Mouse (Mus musculus): ENCODE measurements around the gene Banp. TPM values are rescaled to one million over a fixed set of nuclear protein-coding genes. Genes with fewer than 3 reads are reported as not detected.

Gene Banp
- polyA plus RNA-seq (2014; fragmentation: Illumina TruSeq; extraction: RNeasy Lipid Tissue Mini Kit (QIAGEN cat#74804); ENCODE audit: low replicate concordance), result 3.0 TPM

DNA sequence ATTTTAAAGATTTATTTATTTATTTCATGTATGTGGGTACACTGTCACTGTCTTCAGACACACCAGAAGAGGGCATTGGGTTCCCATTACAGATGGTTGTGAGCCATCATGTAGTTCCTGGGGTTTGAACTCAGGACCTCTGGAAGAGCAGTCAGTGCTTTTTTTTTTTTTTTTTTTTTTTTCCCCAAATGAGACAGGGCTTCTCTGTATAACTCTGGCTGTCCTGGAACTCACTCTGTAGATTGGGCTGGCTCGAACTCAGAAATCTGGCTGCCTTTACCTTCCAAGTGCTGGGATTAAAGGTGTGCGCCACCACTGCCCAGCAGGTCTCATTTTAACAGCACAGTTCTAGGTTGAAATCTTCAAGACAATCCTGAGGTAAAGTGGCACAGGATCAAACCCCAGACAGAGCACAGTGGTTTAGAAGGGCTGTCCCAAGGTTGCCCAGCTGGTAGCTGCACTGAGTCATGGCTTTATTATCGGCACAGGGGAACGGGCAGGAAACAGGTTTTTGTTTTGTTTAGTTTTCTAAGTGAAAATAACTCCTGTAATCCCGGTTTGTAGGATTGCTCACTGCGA, at the start of gene Banp:
Gene Banp (plus strand): TSS at position 529 of the 579 bp plus-strand sequence.

DNA sequence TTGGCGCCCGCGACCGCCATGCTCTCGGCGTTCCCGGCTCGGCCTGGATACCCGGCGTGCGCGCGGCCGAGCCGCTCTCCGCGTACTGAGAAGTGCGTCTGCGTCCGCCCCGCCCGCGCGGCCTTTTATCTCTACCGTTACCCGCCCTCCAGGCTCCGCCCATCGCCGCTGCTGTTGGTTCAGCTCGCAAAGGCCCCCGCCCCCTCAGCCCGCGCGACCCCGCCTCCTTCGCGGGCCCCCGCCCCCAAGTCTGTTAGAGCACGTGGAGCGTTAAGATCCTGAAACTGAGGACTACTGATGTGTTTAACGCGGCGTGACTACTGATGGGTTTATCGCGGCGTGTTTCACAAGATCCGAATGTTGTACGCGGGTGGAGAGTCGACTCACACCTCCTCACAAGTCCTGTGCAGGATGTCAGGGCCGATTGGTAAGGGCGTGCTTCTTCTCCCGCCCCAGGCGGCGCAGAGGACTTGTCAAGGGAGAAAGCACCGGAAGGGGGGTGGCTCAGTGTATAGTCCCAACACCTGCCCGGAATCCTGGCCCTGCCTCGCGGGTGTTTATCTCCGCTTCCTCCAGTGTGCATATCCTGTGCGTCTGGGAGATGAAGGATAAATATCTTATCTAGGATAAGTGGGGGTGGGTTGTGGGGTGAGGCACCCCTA, 41.8 kb upstream of the Banp start, which contains the start of gene Slc7a5:
Gene Slc7a5 (minus strand): TSS at position 108 of the 662 bp plus-strand sequence.

DNA sequence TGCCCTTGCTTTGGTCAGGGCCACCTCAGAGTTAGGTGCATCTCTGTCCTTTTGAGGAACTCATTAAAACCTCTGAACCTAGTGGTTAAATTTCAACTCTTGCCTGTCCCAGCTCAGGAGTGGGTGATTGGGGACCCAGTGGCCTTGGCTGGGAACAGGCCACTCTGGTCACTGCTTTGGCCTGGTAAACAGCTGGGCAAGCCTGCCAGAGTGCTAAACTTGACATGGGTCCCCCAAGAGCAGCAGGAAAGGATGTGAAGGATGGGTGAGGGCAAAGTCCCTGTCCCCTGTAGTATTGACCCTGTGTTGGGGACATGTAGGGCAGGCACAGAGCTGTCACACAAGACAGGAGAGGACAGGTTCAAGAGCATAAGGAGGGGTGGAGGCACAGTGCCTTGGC, 4.7 kb upstream of the Banp start, which contains the start of gene Car5a:
Gene Car5a (minus strand): TSS at position 74 of the 400 bp plus-strand sequence.

Other genes starting within 250 kb of the Banp start
- not detected for gene Jph3, start 220.1 kb upstream of the Banp start, polyA plus RNA-seq (2014; fragmentation: Illumina TruSeq; extraction: RNeasy Lipid Tissue Mini Kit (QIAGEN cat#74804); ENCODE audit: low replicate concordance)
- gene Klhdc4, start 120.2 kb upstream of the Banp start, polyA plus RNA-seq (2014; fragmentation: Illumina TruSeq; extraction: RNeasy Lipid Tissue Mini Kit (QIAGEN cat#74804); ENCODE audit: low replicate concordance), result 3.6 TPM
- 0.11 TPM for gene Slc7a5, start 42.1 kb upstream of the Banp start, polyA plus RNA-seq (2014; fragmentation: Illumina TruSeq; extraction: RNeasy Lipid Tissue Mini Kit (QIAGEN cat#74804); ENCODE audit: low replicate concordance)
- not detected for gene Car5a, start 4.8 kb upstream of the Banp start, polyA plus RNA-seq (2014; fragmentation: Illumina TruSeq; extraction: RNeasy Lipid Tissue Mini Kit (QIAGEN cat#74804); ENCODE audit: low replicate concordance)

Data from small intestine, adult 10 weeks (tissue).